Mouse (Mus musculus) megakaryocyte, embryonic 14.5 days (primary cell): ENCODE results near the gene Tob1.

Experiments used
- FLI1 ChIP-seq: IDR thresholded peaks from 2 replicates; pipeline ENCODE4 v1.6.1; 2012; ENCODE audit warnings: low read length, inconsistent platforms, mixed read lengths
- GATA1 ChIP-seq: IDR thresholded peaks from 3 replicates; pipeline ENCODE4 v1.6.1; 2012; ENCODE audit warnings: mixed read lengths, low read length, inconsistent platforms, borderline replicate concordance

GRCm38 (mm10) chr11:94171691-94172090, 39.6 kb upstream of the Tob1 start:
- TF ChIP-seq GATA1 (no peak), FLI1 (no peak)
